Mouse (Mus musculus) lung, postnatal 0 days (tissue): Measurements from ENCODE around the gene Cd72.

ENCODE experiments used
- CTCF ChIP-seq: IDR thresholded peaks from 2 replicates; pipeline ENCODE4 v1.5.1; 2016; ENCODE audit warnings: antibody characterized with exemption, mild to moderate bottlenecking
- EP300 ChIP-seq: IDR thresholded peaks from 2 replicates; pipeline ENCODE4 v1.6.1; 2016; ENCODE audit warnings: antibody characterized with exemption, mild to moderate bottlenecking, control low read depth

GRCm38 (mm10) chr4:43442456-43443361, 11.7 kb downstream of the Cd72 start:
- no peak for TF ChIP-seq CTCF
- TF ChIP-seq EP300 = no peak
